Mouse (Mus musculus): ENCODE results near the gene Numb. TPM values are rescaled to one million over a fixed set of nuclear protein-coding genes. Genes with fewer than 3 reads are reported as not detected.
"Not testable (repeated sequence)": the region's sequence is repeated elsewhere in the genome, so short reads cannot be mapped to it uniquely, and the experiment has no call there.

Numb gene
- total RNA-seq, 1 experiment: 17.2 TPM

- Histone ChIP-seq H3K9me3 (ENCODE audit: control insufficient read depth, insufficient read depth, low read depth, low read length) (no peaks in the 10 kb centered on the region), H3K9ac (ENCODE audit: insufficient read depth, low read depth, low read length, poor library complexity, severe bottlenecking) (no peak overlapping the region), H3K27ac (ENCODE audit: insufficient read depth, low read depth, low read length, poor library complexity, severe bottlenecking) (no peak overlapping the region), H3K4me3 (ENCODE audit: insufficient read depth in 1 of 2, low read depth in 1 of 2, low read length in 2 of 2, poor library complexity in 1 of 2, severe bottlenecking in 1 of 2) (no peak overlapping the region), H3K4me1 (ENCODE audit: control insufficient read depth in 2 of 2, insufficient read depth in 2 of 2, low read length in 2 of 2, poor library complexity in 1 of 2) (peaks cover 0 to 6% of the 10 kb centered on the region in 2 experiments; a peak in 2 of 4 replicates), H3K36me3 (ENCODE audit: control insufficient read depth, insufficient read depth, low read length, poor library complexity, severe bottlenecking) (peaks cover 10% of the 10 kb centered on the region)
- no peak for TF ChIP-seq ZNF384 (IDR thresholded peaks at IDR 0.05; ENCODE audit: low read depth, low read length)
- TF ChIP-seq ZC3H11A (IDR thresholded peaks at IDR 0.05; ENCODE audit: borderline replicate concordance, low read depth, low read length): no peak
- TF ChIP-seq CHD2 (IDR thresholded peaks at IDR 0.05; ENCODE audit: low read depth, low read length): no peak
- TF ChIP-seq HCFC1 (IDR thresholded peaks at IDR 0.05; ENCODE audit: borderline replicate concordance, insufficient read depth, low read length): no peak
- TF ChIP-seq MAFK (IDR thresholded peaks at IDR 0.05; ENCODE audit: insufficient read depth, low read depth, low read length): no peak
- DNase-seq (ENCODE audit: low read depth, low spot score): no peak
- in situ Hi-C loops (cut with MboI; ENCODE audit: low sequenced_read_pairs in 2 of 2, unreplicated experiment in 2 of 2): no loop called here
These were observed 25.6 kb upstream of the Numb start for GRCm38 (mm10) chr12:83947260-83947811.

GRCm38 (mm10) chr12:83941938-83942337 lies 20.2 kb upstream of the Numb start:
- no peaks in the 10 kb centered on the region for H3K9me3 ChIP-seq (ENCODE audit: control insufficient read depth, insufficient read depth, low read depth, low read length)
- H3K9ac ChIP-seq (ENCODE audit: insufficient read depth, low read depth, low read length, poor library complexity, severe bottlenecking): no peak overlapping the region
- in situ Hi-C loops (cut with MboI; ENCODE audit: low sequenced_read_pairs in 2 of 2, unreplicated experiment in 2 of 2): no loop called here
- no peaks in the 10 kb centered on the region for H3K4me1 ChIP-seq (ENCODE audit: control insufficient read depth in 2 of 2, insufficient read depth in 2 of 2, low read length in 2 of 2, poor library complexity in 1 of 2)
- no peak overlapping the region for H3K27ac ChIP-seq (ENCODE audit: insufficient read depth, low read depth, low read length, poor library complexity, severe bottlenecking)
- H3K4me3 ChIP-seq (ENCODE audit: insufficient read depth in 1 of 2, low read depth in 1 of 2, low read length in 2 of 2, poor library complexity in 1 of 2, severe bottlenecking in 1 of 2): no peak overlapping the region
- no peaks in the 10 kb centered on the region for H3K36me3 ChIP-seq (ENCODE audit: control insufficient read depth, insufficient read depth, low read length, poor library complexity, severe bottlenecking)
- no peak for DNase-seq (ENCODE audit: low read depth, low spot score)
- TF ChIP-seq ZC3H11A (IDR thresholded peaks at IDR 0.05; ENCODE audit: borderline replicate concordance, low read depth, low read length): no peak

GRCm38 (mm10) chr12:83940031-83940430 lies 18.3 kb upstream of the Numb start:
- H3K4me1 ChIP-seq (ENCODE audit: control insufficient read depth in 2 of 2, insufficient read depth in 2 of 2, low read length in 2 of 2, poor library complexity in 1 of 2): no peaks in the 10 kb centered on the region
- TF ChIP-seq ZNF384 (IDR thresholded peaks at IDR 0.05; ENCODE audit: low read depth, low read length) (no peak), MAFK (IDR thresholded peaks at IDR 0.05; ENCODE audit: insufficient read depth, low read depth, low read length) (no peak), CHD2 (IDR thresholded peaks at IDR 0.05; ENCODE audit: low read depth, low read length) (no peak), HCFC1 (IDR thresholded peaks at IDR 0.05; ENCODE audit: borderline replicate concordance, insufficient read depth, low read length) (no peak), ZC3H11A (IDR thresholded peaks at IDR 0.05; ENCODE audit: borderline replicate concordance, low read depth, low read length) (no peak)
- in situ Hi-C loops (cut with MboI; ENCODE audit: low sequenced_read_pairs in 2 of 2, unreplicated experiment in 2 of 2): no loop called here
- H3K36me3 ChIP-seq (ENCODE audit: control insufficient read depth, insufficient read depth, low read length, poor library complexity, severe bottlenecking): no peaks in the 10 kb centered on the region
- no peaks in the 10 kb centered on the region for H3K9me3 ChIP-seq (ENCODE audit: control insufficient read depth, insufficient read depth, low read depth, low read length)
- no peak for DNase-seq (ENCODE audit: low read depth, low spot score)
- no peak overlapping the region for H3K27ac ChIP-seq (ENCODE audit: insufficient read depth, low read depth, low read length, poor library complexity, severe bottlenecking)
- no peak overlapping the region for H3K4me3 ChIP-seq (ENCODE audit: insufficient read depth in 1 of 2, low read depth in 1 of 2, low read length in 2 of 2, poor library complexity in 1 of 2, severe bottlenecking in 1 of 2)
- no peak overlapping the region for H3K9ac ChIP-seq (ENCODE audit: insufficient read depth, low read depth, low read length, poor library complexity, severe bottlenecking)

GRCm38 (mm10) chr12:83939332-83939731 lies 17.6 kb upstream of the Numb start:
- TF ChIP-seq MAFK (IDR thresholded peaks at IDR 0.05; ENCODE audit: insufficient read depth, low read depth, low read length): no peak
- no peak for TF ChIP-seq ZNF384 (IDR thresholded peaks at IDR 0.05; ENCODE audit: low read depth, low read length)
- no peak for TF ChIP-seq ZC3H11A (IDR thresholded peaks at IDR 0.05; ENCODE audit: borderline replicate concordance, low read depth, low read length)
- TF ChIP-seq CHD2 (IDR thresholded peaks at IDR 0.05; ENCODE audit: low read depth, low read length): no peak
- TF ChIP-seq HCFC1 (IDR thresholded peaks at IDR 0.05; ENCODE audit: borderline replicate concordance, insufficient read depth, low read length): no peak
- Histone ChIP-seq H3K9me3 (ENCODE audit: control insufficient read depth, insufficient read depth, low read depth, low read length) (no peaks in the 10 kb centered on the region), H3K36me3 (ENCODE audit: control insufficient read depth, insufficient read depth, low read length, poor library complexity, severe bottlenecking) (no peaks in the 10 kb centered on the region), H3K27ac (ENCODE audit: insufficient read depth, low read depth, low read length, poor library complexity, severe bottlenecking) (no peak overlapping the region), H3K4me3 (ENCODE audit: insufficient read depth in 1 of 2, low read depth in 1 of 2, low read length in 2 of 2, poor library complexity in 1 of 2, severe bottlenecking in 1 of 2) (no peak overlapping the region), H3K9ac (ENCODE audit: insufficient read depth, low read depth, low read length, poor library complexity, severe bottlenecking) (no peak overlapping the region), H3K4me1 (ENCODE audit: control insufficient read depth in 2 of 2, insufficient read depth in 2 of 2, low read length in 2 of 2, poor library complexity in 1 of 2) (no peaks in the 10 kb centered on the region)
- no peak for DNase-seq (ENCODE audit: low read depth, low spot score)
- in situ Hi-C loops (cut with MboI; ENCODE audit: low sequenced_read_pairs in 2 of 2, unreplicated experiment in 2 of 2): no loop called here

- H3K27ac ChIP-seq (ENCODE audit: insufficient read depth, low read depth, low read length, poor library complexity, severe bottlenecking); H3K4me3 ChIP-seq (ENCODE audit: insufficient read depth in 1 of 2, low read depth in 1 of 2, low read length in 2 of 2, poor library complexity in 1 of 2, severe bottlenecking in 1 of 2); DNase-seq (ENCODE audit: low read depth, low spot score); H3K4me1 ChIP-seq (ENCODE audit: control insufficient read depth in 2 of 2, insufficient read depth in 2 of 2, low read length in 2 of 2, poor library complexity in 1 of 2); in situ Hi-C loops (cut with MboI; ENCODE audit: low sequenced_read_pairs in 2 of 2, unreplicated experiment in 2 of 2); H3K9me3 ChIP-seq (ENCODE audit: control insufficient read depth, insufficient read depth, low read depth, low read length); H3K36me3 ChIP-seq (ENCODE audit: control insufficient read depth, insufficient read depth, low read length, poor library complexity, severe bottlenecking); H3K9ac ChIP-seq (ENCODE audit: insufficient read depth, low read depth, low read length, poor library complexity, severe bottlenecking): not testable (repeated sequence)
These were observed 16.9 kb upstream of the Numb start for GRCm38 (mm10) chr12:83938592-83938991.
